Mouse (Mus musculus) embryonic facial prominence, embryonic 15.5 days (tissue): ENCODE results near the gene Ick. TPM values are rescaled to one million over a fixed set of nuclear protein-coding genes. Genes with fewer than 3 reads are reported as not detected.

Experiments used
- ATAC-seq: fragments of 200-750 bp; cut with Nextera tagmentation; 2 replicates; pipeline ENCODE4 v1.8.0; 2017; ENCODE audit warnings: low read depth, moderate TSS enrichment; ENCODE audit not compliant: insufficient number of reproducible peaks, low FRiP score, low TSS enrichment
- H3K27ac ChIP-seq: fragments of 300-500 bp; sonication (generic); replicated peaks from 2 replicates; pipeline ENCODE4 v1.5.1; 2015; ENCODE audit warnings: mild to moderate bottlenecking, inconsistent platforms
- H3K27me3 ChIP-seq: fragments of 300-500 bp; sonication (generic); 2 replicates; pipeline ENCODE4 v1.6.1; 2015; ENCODE audit warnings: inconsistent platforms
- H3K36me3 ChIP-seq: fragments of 300-500 bp; sonication (generic); 2 replicates; pipeline ENCODE4 v1.6.1; 2015; ENCODE audit warnings: mild to moderate bottlenecking, inconsistent platforms
- H3K4me1 ChIP-seq: fragments of 300-500 bp; sonication (generic); 2 replicates; pipeline ENCODE4 v1.6.1; 2015; ENCODE audit warnings: inconsistent platforms
- H3K4me2 ChIP-seq: fragments of 300-500 bp; sonication (generic); replicated peaks from 2 replicates; pipeline ENCODE4 v1.6.1; 2015; ENCODE audit warnings: mild to moderate bottlenecking, inconsistent platforms
- H3K4me3 ChIP-seq: fragments of 300-500 bp; sonication (generic); replicated peaks from 2 replicates; pipeline ENCODE4 v1.5.1; 2015; ENCODE audit warnings: mild to moderate bottlenecking, inconsistent platforms
- H3K9ac ChIP-seq: fragments of 300-500 bp; sonication (generic); 2 replicates; pipeline ENCODE4 v1.6.1; 2015; ENCODE audit warnings: inconsistent platforms
- H3K9me3 ChIP-seq: fragments of 300-500 bp; sonication (generic); replicated peaks from 2 replicates; pipeline ENCODE4 v1.6.1; 2016; ENCODE audit warnings: inconsistent platforms
- WGBS: fragments of 180-500 bp; shearing (Covaris S2); methylation state at CpG from one replicate; pipeline ENCODE4 v1.1.7; 2015; 5-methylcytosine and 5-hydroxymethylcytosine counted together
- polyA plus RNA-seq: library from polyadenylated mRNA; unstranded; fragments of >200 nt; fragmentation: Nextera tagmentation; extraction: Ambion mirVana; gene quantifications from 2 replicates; pipeline ENCODE4 v1.2.1, GENCODE M21; 2015

The Ick gene
- polyA plus RNA-seq, 1 experiment from 2014 or later = 26.3 TPM

DNA sequence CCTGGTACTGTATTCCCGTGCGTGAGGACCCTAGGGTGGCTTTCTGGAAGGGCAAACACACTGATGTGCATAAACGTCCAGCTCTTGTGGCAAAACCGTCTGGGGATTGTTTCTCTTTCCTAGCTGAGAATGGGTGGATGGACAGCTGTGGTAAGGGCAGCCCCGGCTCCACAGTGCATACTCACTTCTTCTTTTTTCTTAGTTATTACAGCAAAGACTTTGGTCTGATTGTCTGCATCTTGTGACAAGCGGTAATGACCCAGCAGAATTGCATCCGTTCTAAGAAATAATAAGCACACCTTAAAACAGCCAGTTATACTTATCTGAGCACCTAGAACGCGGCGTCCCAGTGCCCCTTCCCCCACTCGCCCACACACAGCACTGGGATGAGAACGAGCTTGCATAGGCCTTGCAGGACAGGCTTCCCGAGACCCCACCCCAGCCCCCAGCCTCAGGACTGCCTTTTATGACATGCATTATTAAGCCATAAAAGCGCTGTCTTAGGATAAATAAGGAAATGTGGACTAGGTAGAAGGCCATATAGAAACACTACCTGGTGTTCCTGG is 23.2 kb upstream of the Ick start:
- H3K9ac ChIP-seq = no peak overlapping the region
- H3K36me3 ChIP-seq = peaks cover 61% of the 10 kb centered on the region
- WGBS = 87% methylated on average over 14 of the region's 14 CpGs
- H3K4me2 ChIP-seq = no peak overlapping the region
- H3K27ac ChIP-seq = no peak overlapping the region
- H3K9me3 ChIP-seq = no peaks in the 10 kb centered on the region
- no peak overlapping the region for H3K4me3 ChIP-seq
- no peaks in the 10 kb centered on the region for H3K27me3 ChIP-seq
- H3K4me1 ChIP-seq = no peaks in the 10 kb centered on the region
- ATAC-seq = no peak

DNA sequence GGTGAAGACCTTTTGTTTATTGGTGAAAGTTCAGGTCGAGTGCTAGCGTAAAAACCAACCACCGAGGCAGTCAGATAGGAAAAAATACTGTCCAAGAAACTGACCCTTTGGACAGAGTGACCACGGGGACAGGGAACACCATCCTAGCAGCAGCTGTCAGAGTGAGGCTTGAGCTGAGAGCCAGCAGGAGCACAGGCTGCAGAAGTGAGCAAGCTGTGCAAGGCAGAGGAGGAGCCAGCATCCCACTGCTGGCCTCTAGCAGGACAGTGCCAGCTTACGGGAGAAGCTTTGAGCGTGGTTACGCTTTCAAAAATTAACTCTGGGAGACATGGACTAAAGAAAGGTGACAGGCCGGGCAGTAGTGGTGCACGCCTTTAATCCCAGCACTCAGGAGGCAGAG is 21.2 kb upstream of the Ick start:
- 91% methylated on average over 9 of the region's 9 CpGs for WGBS
- no peak overlapping the region for H3K9ac ChIP-seq

DNA sequence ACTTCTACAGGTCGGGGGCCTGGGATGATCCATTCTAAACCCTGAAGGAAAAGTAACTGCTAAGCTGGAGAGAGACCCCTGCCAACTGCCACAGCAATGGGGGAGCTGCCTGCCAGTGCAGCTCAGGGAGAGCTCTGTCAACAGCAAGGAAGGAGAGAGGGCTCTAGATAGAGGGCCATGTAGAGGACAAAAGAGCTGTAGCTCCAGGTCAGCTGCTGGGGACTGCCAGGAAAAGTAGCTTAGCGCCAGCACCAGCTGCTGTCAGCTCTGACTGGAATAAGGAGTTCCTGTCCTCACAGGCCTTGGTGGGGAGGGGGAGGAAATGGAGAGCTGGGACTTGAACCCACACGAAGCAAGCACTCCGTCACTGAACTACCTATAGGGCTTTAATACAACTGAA is 20.5 kb upstream of the Ick start:
- no peak overlapping the region for H3K4me2 ChIP-seq
- H3K9ac ChIP-seq = no peak overlapping the region
- WGBS = 61% methylated on average over 4 of the region's 4 CpGs
- peaks cover 61% of the 10 kb centered on the region for H3K36me3 ChIP-seq
- no peak overlapping the region for H3K4me3 ChIP-seq
- no peaks in the 10 kb centered on the region for H3K4me1 ChIP-seq
- H3K27me3 ChIP-seq = no peaks in the 10 kb centered on the region
- H3K27ac ChIP-seq = no peak overlapping the region
- H3K9me3 ChIP-seq = no peaks in the 10 kb centered on the region
- ATAC-seq = no peak

More for the DNA sequence above, 21.2 kb upstream of the Ick start:
- Histone ChIP-seq H3K4me3 (no peak overlapping the region), H3K36me3 (peaks cover 58% of the 10 kb centered on the region), H3K27me3 (no peaks in the 10 kb centered on the region), H3K27ac (no peak overlapping the region), H3K4me2 (no peak overlapping the region), H3K9me3 (no peaks in the 10 kb centered on the region), H3K4me1 (no peaks in the 10 kb centered on the region)
- no peak for ATAC-seq

DNA sequence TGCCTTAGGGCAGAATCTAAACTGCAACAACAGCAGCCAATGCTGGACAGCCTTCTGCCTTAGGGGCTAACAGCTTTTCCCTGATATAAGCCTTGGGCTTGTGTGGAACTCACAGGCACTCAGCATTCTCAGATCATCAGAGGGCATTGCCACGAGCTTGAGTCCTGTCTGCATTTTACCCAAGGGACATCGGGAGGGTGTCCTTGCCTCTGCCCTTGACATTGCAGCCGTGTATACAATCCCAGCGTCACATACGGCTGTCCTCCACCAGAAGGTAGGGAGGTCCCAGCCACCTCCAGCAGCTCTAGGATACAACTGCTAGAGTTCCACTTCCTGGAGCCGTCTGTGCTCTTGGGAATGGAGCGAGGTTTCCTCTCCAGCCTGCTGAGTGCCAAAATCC is 20.0 kb upstream of the Ick start:
- 82% methylated on average over 7 of the region's 7 CpGs for WGBS
- no peak overlapping the region for H3K4me2 ChIP-seq
- no peak overlapping the region for H3K4me3 ChIP-seq
- no peak overlapping the region for H3K27ac ChIP-seq
- no peak overlapping the region for H3K9ac ChIP-seq
- H3K36me3 ChIP-seq = peaks cover 56% of the 10 kb centered on the region
- H3K4me1 ChIP-seq = no peaks in the 10 kb centered on the region
- ATAC-seq = no peak
- H3K27me3 ChIP-seq = no peaks in the 10 kb centered on the region
- no peaks in the 10 kb centered on the region for H3K9me3 ChIP-seq

DNA sequence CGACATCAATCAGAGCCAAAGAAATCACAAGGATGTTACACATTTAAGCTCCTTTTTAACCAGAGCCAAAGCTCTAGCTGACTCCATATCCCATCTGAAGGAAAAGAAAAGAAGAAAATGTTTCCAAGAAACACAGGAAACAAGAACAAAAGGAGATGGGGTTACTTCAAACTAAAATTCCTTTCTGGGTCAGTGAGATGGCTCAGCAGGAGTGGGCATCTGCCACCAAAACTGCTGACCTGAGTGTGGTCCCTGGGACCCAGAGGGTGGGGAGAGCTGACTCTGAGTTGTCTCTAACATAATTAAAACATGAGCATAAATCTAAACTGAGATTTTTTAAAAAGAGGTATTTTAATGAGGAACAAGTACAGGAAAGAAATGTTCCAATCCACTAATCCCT is 19.1 kb upstream of the Ick start:
- 76% methylated on average over 1 of the region's 1 CpGs for WGBS
- Histone ChIP-seq H3K9ac (no peak overlapping the region), H3K4me3 (no peak overlapping the region), H3K4me2 (no peak overlapping the region), H3K27ac (no peak overlapping the region), H3K36me3 (peaks cover 51% of the 10 kb centered on the region), H3K9me3 (no peaks in the 10 kb centered on the region), H3K27me3 (no peaks in the 10 kb centered on the region), H3K4me1 (no peaks in the 10 kb centered on the region)
- no peak for ATAC-seq

DNA sequence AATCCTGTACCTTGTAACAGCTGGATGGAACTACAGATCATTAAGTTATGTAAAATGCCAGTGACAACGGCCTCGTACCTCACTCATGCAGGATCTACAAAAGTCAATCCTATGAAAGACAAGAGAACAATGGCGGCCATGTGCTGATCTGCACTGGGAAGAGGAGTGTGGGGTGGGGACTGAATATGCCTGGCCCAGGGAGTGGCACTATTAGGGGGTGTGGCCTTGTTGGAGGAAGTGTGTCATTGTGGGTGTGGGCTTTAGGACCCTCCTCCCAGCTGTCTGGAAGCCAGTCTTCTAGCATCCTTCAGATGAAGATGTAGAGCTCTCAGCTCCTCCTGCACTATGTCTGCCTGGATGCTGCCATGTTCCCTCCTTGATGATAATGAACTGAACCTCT is 18.4 kb upstream of the Ick start:
- no peaks in the 10 kb centered on the region for H3K9me3 ChIP-seq
- H3K4me3 ChIP-seq = no peak overlapping the region
- peaks cover 51% of the 10 kb centered on the region for H3K36me3 ChIP-seq
- no peak for ATAC-seq
- H3K4me2 ChIP-seq = no peak overlapping the region
- H3K27me3 ChIP-seq = no peaks in the 10 kb centered on the region
- H3K27ac ChIP-seq = no peak overlapping the region
- H3K9ac ChIP-seq = no peak overlapping the region
- H3K4me1 ChIP-seq = no peaks in the 10 kb centered on the region
- WGBS = 96% methylated on average over 3 of the region's 3 CpGs

DNA sequence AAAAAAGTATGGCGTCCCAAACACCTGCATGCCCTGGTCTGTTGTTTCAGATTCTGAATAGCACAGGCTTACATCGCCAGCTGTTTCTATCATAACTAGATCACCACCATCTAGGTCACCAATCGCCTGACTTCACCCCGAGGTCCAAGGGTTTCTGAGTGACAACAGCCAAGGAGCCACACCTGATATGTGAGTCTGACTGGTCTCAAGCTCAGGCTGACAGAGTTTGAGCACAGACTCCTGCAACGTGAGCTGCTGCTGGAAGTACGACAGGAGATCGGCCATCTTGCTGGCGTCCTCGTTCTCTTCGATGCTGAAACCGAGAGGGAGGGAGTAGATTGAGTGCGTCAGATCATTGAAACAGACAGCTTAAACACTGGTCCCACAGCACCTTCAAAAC is 13.3 kb upstream of the Ick start:
- H3K9me3 ChIP-seq = 0 out of 2 replicates have a peak, but pooled peaks cover 3% of the 10 kb centered on the region
- WGBS = 90% methylated on average over 12 of the region's 12 CpGs
- no peaks in the 10 kb centered on the region for H3K4me1 ChIP-seq
- H3K27ac ChIP-seq = no peak overlapping the region
- peaks cover 65% of the 10 kb centered on the region for H3K36me3 ChIP-seq
- no peak overlapping the region for H3K4me3 ChIP-seq
- no peaks in the 10 kb centered on the region for H3K27me3 ChIP-seq
- no peak for ATAC-seq
- no peak overlapping the region for H3K4me2 ChIP-seq
- no peak overlapping the region for H3K9ac ChIP-seq

DNA sequence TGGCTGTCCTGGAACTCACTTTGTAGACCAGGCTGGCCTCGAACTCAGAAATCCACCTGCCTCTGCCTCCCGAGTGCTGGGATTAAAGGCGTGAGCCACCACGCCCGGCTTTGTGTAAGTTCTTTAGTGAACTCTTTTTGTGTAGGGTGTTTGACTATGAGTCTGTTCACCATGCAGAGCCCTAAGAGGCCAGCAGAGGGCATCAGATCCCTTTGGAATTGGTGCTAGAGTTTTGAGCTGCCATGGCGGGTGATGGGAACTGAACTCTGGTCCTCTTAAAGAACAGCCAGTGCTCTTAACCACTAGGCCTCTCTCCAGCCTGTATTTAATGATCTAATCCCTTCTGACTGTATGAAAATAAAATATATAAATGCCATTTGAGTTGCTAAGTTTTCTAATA is 12.6 kb upstream of the Ick start:
- 0 out of 2 replicates have a peak, but pooled peaks cover 3% of the 10 kb centered on the region for H3K9me3 ChIP-seq
- H3K4me1 ChIP-seq = no peaks in the 10 kb centered on the region
- no peak overlapping the region for H3K9ac ChIP-seq
- no peaks in the 10 kb centered on the region for H3K27me3 ChIP-seq
- no peak for ATAC-seq
- over 99% methylated on average over 6 of the region's 6 CpGs for whole genome bisulfite sequencing
- H3K36me3 ChIP-seq = peaks cover 71% of the 10 kb centered on the region
- no peak overlapping the region for H3K27ac ChIP-seq
- no peak overlapping the region for H3K4me2 ChIP-seq
- no peak overlapping the region for H3K4me3 ChIP-seq

DNA sequence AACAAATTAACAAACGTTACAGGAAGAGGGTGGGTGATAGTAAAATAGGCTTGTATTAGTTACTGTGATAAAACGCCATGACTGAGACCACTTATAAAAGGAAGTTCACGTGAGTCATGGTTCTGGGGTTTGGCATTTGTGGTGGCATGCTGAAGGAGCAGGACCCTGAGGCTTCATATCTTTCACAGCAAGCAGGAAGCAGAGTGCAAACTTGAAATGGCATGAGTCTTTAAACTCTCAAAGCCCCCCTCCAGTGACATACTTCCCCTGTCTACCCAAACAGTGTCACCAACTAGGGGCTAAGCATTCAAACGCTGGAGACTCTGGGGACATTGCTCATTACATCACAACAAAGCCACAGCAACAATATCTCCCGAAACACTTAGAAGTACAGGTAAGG is 8.0 kb upstream of the Ick start:
- 0 out of 2 replicates have a peak, but pooled peaks cover 3% of the 10 kb centered on the region for H3K9me3 ChIP-seq
- no peak overlapping the region for H3K4me2 ChIP-seq
- no peak overlapping the region for H3K27ac ChIP-seq
- WGBS = 70% methylated on average over 5 of the region's 5 CpGs
- peaks cover 6% of the 10 kb centered on the region; the same call in 1 of the 2 replicates for H3K4me1 ChIP-seq
- H3K4me3 ChIP-seq = no peak overlapping the region
- no peak for ATAC-seq
- peaks cover 53% of the 10 kb centered on the region for H3K36me3 ChIP-seq
- no peaks in the 10 kb centered on the region for H3K27me3 ChIP-seq
- H3K9ac ChIP-seq = no peak overlapping the region

DNA sequence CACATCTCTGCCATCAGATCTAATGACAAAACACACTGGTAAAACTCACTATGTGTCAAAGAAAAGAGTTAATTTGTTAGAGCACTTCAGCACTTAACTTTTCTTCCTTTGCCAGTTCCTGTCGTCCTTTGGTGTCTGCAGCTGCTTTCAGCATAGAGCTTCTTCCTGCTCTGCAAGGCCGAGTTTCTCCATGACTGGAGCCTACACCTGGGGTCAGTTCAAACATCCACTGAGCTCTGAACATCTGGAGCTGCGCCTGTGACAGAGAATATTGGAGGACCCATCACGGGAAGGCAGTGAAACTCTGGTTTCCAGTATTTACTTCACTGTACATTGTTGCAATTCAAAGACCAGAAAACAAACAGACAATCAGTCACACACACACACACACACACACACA is 7.6 kb upstream of the Ick start:
- WGBS = 63% methylated on average over 4 of the region's 4 CpGs
- H3K4me2 ChIP-seq = no peak overlapping the region
- H3K27me3 ChIP-seq = no peaks in the 10 kb centered on the region
- H3K36me3 ChIP-seq = peaks cover 51% of the 10 kb centered on the region
- H3K9me3 ChIP-seq = 0 out of 2 replicates have a peak, but pooled peaks cover 3% of the 10 kb centered on the region
- no peak overlapping the region for H3K27ac ChIP-seq
- H3K4me3 ChIP-seq = no peak overlapping the region
- no peak for ATAC-seq
- no peak overlapping the region for H3K9ac ChIP-seq
- peaks cover 6% of the 10 kb centered on the region; the same call in 1 of the 2 replicates for H3K4me1 ChIP-seq

DNA sequence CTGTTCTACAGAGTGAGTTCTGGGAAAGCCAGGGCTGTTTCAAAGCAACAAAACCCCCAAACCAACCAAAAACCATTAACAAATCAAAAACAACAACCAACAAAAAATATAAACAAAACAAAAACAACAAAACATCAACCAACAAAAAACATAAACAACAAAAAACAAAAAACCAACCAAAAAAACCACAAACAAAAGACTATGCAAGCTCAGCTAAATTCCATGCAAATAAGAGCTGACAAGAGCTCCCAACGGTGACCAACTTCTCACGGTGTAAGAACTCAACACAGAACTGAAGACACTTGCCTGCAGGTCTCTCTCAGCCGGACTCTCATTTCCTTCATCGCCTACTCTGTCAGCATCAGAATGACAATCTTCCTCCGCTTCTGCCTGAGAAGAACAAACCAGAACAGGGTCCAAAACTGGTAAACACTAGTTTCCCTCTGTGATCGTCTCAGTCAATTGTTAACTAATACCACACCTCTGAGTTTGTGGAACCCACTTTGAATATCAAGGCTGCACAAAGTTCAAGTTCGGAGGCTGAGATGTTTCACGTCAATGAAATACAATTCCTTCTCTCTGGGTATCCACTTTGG is 4.9 kb upstream of the Ick start:
- WGBS = 80% methylated on average over 8 of the region's 8 CpGs
- H3K9ac ChIP-seq = no peak overlapping the region
- no peak overlapping the region for H3K4me2 ChIP-seq
- no peak for ATAC-seq
- H3K36me3 ChIP-seq = peaks cover 27% of the 10 kb centered on the region
- no peaks in the 10 kb centered on the region for H3K27me3 ChIP-seq
- no peak overlapping the region for H3K27ac ChIP-seq
- H3K4me1 ChIP-seq = peaks cover 14% of the 10 kb centered on the region
- H3K9me3 ChIP-seq = no peaks in the 10 kb centered on the region
- H3K4me3 ChIP-seq = no peak overlapping the region

DNA sequence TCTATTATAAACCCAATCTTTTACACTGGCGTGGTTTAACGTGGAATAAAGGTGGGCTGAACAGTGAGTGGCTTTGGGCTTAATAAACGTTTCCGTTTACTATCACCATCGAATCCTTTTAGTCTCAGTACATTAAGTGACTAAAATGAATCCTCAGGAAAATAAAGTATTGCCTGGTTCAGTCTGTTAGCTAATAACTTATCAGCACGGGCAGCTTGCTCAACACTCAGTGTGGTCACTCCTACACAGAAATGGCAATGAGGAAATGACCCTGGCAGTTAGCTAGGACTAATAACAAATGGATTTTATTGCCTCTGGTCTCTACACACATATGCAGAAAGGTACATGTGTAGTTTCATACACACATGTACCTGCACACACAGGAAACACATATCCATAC is 4.0 kb upstream of the Ick start:
- peaks cover 21% of the 10 kb centered on the region for H3K4me1 ChIP-seq
- no peaks in the 10 kb centered on the region for H3K9me3 ChIP-seq
- H3K4me3 ChIP-seq = no peak overlapping the region
- no peak overlapping the region for H3K9ac ChIP-seq
- peaks cover 25% of the 10 kb centered on the region for H3K36me3 ChIP-seq
- 92% methylated on average over 6 of the region's 6 CpGs for WGBS
- no peak for ATAC-seq
- no peak overlapping the region for H3K27ac ChIP-seq
- no peaks in the 10 kb centered on the region for H3K27me3 ChIP-seq
- no peak overlapping the region for H3K4me2 ChIP-seq
